Mouse (Mus musculus): ENCODE data around the gene Zfp768. TPM values are rescaled to one million over a fixed set of nuclear protein-coding genes. Genes with fewer than 3 reads are reported as not detected.
"Not testable (repeated sequence)": the region's sequence is repeated elsewhere in the genome, so short reads cannot be mapped to it uniquely, and the experiment has no call there.

Zfp768 gene
- polyA plus RNA-seq, 1 experiment: 21.2 TPM

- 0 out of 2 replicates have a peak, but pooled peaks have one; percentile 23 for TF ChIP-seq POLR2A (IDR thresholded peaks at IDR 0.05; ENCODE audit: borderline replicate concordance, insufficient read depth, low read length)
- no peak for TF ChIP-seq CTCF (IDR thresholded peaks at IDR 0.05; ENCODE audit: borderline replicate concordance, insufficient read depth, low read depth, low read length)
- peak overlapping the region; percentile 51 for H3K4me3 ChIP-seq (replicated peaks; ENCODE audit: insufficient read depth, low read depth, low read length)
- H3K27me3 ChIP-seq (ENCODE audit: control insufficient read depth, insufficient read depth, low read length): no peaks in the 10 kb centered on the region
- peak overlapping the region; percentile 68; the same call in 1 of the 2 replicates for H3K27ac ChIP-seq (ENCODE audit: insufficient read depth, low read length)
- WGBS: 36% methylated on average over 4 of the region's 4 CpGs
- peak; percentile 46 to 66 for DNase-seq
- no peaks in the 10 kb centered on the region for H3K4me1 ChIP-seq (ENCODE audit: control insufficient read depth, insufficient read depth, low read length)
These were observed 18.8 kb upstream of the Zfp768 start for GRCm38 (mm10) chr7:127364166-127364565.

GRCm38 (mm10) chr7:127363475-127363921 lies 18.1 kb upstream of the Zfp768 start:
- Histone ChIP-seq H3K4me1 (ENCODE audit: control insufficient read depth, insufficient read depth, low read length) (no peaks in the 10 kb centered on the region), H3K4me3 (replicated peaks; ENCODE audit: insufficient read depth, low read depth, low read length) (peak overlapping the region; percentile 51), H3K27me3 (ENCODE audit: control insufficient read depth, insufficient read depth, low read length) (no peaks in the 10 kb centered on the region), H3K27ac (ENCODE audit: insufficient read depth, low read length) (peak overlapping the region; percentile 68)
- peak; percentile 79 to 84 for DNase-seq
- 2% methylated on average over 24 of the region's 24 CpGs for WGBS
- TF ChIP-seq CTCF (IDR thresholded peaks at IDR 0.05; ENCODE audit: borderline replicate concordance, insufficient read depth, low read depth, low read length): no peak
- TF ChIP-seq POLR2A (IDR thresholded peaks at IDR 0.05; ENCODE audit: borderline replicate concordance, insufficient read depth, low read length): peak; percentile 60; the same call in 1 of the 2 replicates

GRCm38 (mm10) chr7:127362418-127362817 lies 17.0 kb upstream of the Zfp768 start:
- peak; percentile 50 to 54 for DNase-seq
- H3K4me3 ChIP-seq (replicated peaks; ENCODE audit: insufficient read depth, low read depth, low read length): peak overlapping the region; percentile 51

GRCm38 (mm10) chr7:127361449-127361848 lies 16.1 kb upstream of the Zfp768 start:
- peak in 1 of 2 experiments; percentile 26 for DNase-seq
- H3K4me1 ChIP-seq (ENCODE audit: control insufficient read depth, insufficient read depth, low read length): no peaks in the 10 kb centered on the region
- H3K4me3 ChIP-seq (replicated peaks; ENCODE audit: insufficient read depth, low read depth, low read length): no peak overlapping the region
- no peak for TF ChIP-seq CTCF (IDR thresholded peaks at IDR 0.05; ENCODE audit: borderline replicate concordance, insufficient read depth, low read depth, low read length)
- TF ChIP-seq POLR2A (IDR thresholded peaks at IDR 0.05; ENCODE audit: borderline replicate concordance, insufficient read depth, low read length): no peak
- H3K27ac ChIP-seq (ENCODE audit: insufficient read depth, low read length): no peak overlapping the region
- WGBS: 38% methylated on average over 13 of the region's 13 CpGs
- no peaks in the 10 kb centered on the region for H3K27me3 ChIP-seq (ENCODE audit: control insufficient read depth, insufficient read depth, low read length)

More at GRCm38 (mm10) chr7:127362418-127362817, 17.0 kb upstream of the Zfp768 start:
- H3K27me3 ChIP-seq (ENCODE audit: control insufficient read depth, insufficient read depth, low read length); H3K4me1 ChIP-seq (ENCODE audit: control insufficient read depth, insufficient read depth, low read length); H3K27ac ChIP-seq (ENCODE audit: insufficient read depth, low read length): not testable (repeated sequence)
- peak; percentile 17; the same call in 1 of the 2 replicates for TF ChIP-seq CTCF (IDR thresholded peaks at IDR 0.05; ENCODE audit: borderline replicate concordance, insufficient read depth, low read depth, low read length)
- 4% methylated on average over 13 of the region's 13 CpGs for WGBS

- DNase-seq: no peak
- 82% methylated on average over 4 of the region's 4 CpGs for WGBS
- Histone ChIP-seq H3K4me3 (replicated peaks; ENCODE audit: insufficient read depth, low read depth, low read length) (no peak overlapping the region), H3K27ac (ENCODE audit: insufficient read depth, low read length) (no peak overlapping the region), H3K4me1 (ENCODE audit: control insufficient read depth, insufficient read depth, low read length) (no peaks in the 10 kb centered on the region), H3K27me3 (ENCODE audit: control insufficient read depth, insufficient read depth, low read length) (no peaks in the 10 kb centered on the region)
- TF ChIP-seq POLR2A (IDR thresholded peaks at IDR 0.05; ENCODE audit: borderline replicate concordance, insufficient read depth, low read length) (no peak), CTCF (IDR thresholded peaks at IDR 0.05; ENCODE audit: borderline replicate concordance, insufficient read depth, low read depth, low read length) (no peak)
These were observed 14.9 kb upstream of the Zfp768 start for GRCm38 (mm10) chr7:127360265-127360664.

GRCm38 (mm10) chr7:127358472-127358871 lies 13.1 kb upstream of the Zfp768 start:
- H3K4me1 ChIP-seq (ENCODE audit: control insufficient read depth, insufficient read depth, low read length): no peaks in the 10 kb centered on the region

GRCm38 (mm10) chr7:127357871-127358270 lies 12.5 kb upstream of the Zfp768 start:
- Histone ChIP-seq H3K4me3 (replicated peaks; ENCODE audit: insufficient read depth, low read depth, low read length) (no peak overlapping the region), H3K27ac (ENCODE audit: insufficient read depth, low read length) (no peak overlapping the region), H3K27me3 (ENCODE audit: control insufficient read depth, insufficient read depth, low read length) (no peaks in the 10 kb centered on the region), H3K4me1 (ENCODE audit: control insufficient read depth, insufficient read depth, low read length) (no peaks in the 10 kb centered on the region)
- 51% methylated on average over 2 of the region's 2 CpGs for WGBS
- TF ChIP-seq POLR2A (IDR thresholded peaks at IDR 0.05; ENCODE audit: borderline replicate concordance, insufficient read depth, low read length) (no peak), CTCF (IDR thresholded peaks at IDR 0.05; ENCODE audit: borderline replicate concordance, insufficient read depth, low read depth, low read length) (no peak)
- DNase-seq: no peak

More at GRCm38 (mm10) chr7:127358472-127358871, 13.1 kb upstream of the Zfp768 start:
- WGBS: 72% methylated on average over 4 of the region's 4 CpGs
- TF ChIP-seq POLR2A (IDR thresholded peaks at IDR 0.05; ENCODE audit: borderline replicate concordance, insufficient read depth, low read length) (no peak), CTCF (IDR thresholded peaks at IDR 0.05; ENCODE audit: borderline replicate concordance, insufficient read depth, low read depth, low read length) (no peak)
- no peak overlapping the region for H3K4me3 ChIP-seq (replicated peaks; ENCODE audit: insufficient read depth, low read depth, low read length)
- no peak overlapping the region for H3K27ac ChIP-seq (ENCODE audit: insufficient read depth, low read length)
- DNase-seq: no peak
- H3K27me3 ChIP-seq (ENCODE audit: control insufficient read depth, insufficient read depth, low read length): no peaks in the 10 kb centered on the region

- Histone ChIP-seq H3K4me1 (ENCODE audit: control insufficient read depth, insufficient read depth, low read length) (no peaks in the 10 kb centered on the region), H3K27me3 (ENCODE audit: control insufficient read depth, insufficient read depth, low read length) (no peaks in the 10 kb centered on the region), H3K27ac (ENCODE audit: insufficient read depth, low read length) (no peak overlapping the region), H3K4me3 (replicated peaks; ENCODE audit: insufficient read depth, low read depth, low read length) (no peak overlapping the region)
- TF ChIP-seq POLR2A (IDR thresholded peaks at IDR 0.05; ENCODE audit: borderline replicate concordance, insufficient read depth, low read length): no peak
- no peak for DNase-seq
- WGBS: 67% methylated on average over 3 of the region's 3 CpGs
These were observed 10.4 kb upstream of the Zfp768 start for GRCm38 (mm10) chr7:127355796-127356195.
